Mouse (Mus musculus) urinary bladder, postnatal 10 days (tissue): ENCODE results near the gene 4931417E11Rik.

ENCODE experiments used
- DNase-seq: peaks from one replicate; pipeline ENCODE4 v3.0.0; 2022; ENCODE audit warnings: low spot score

The 4931417E11Rik gene

DNA sequence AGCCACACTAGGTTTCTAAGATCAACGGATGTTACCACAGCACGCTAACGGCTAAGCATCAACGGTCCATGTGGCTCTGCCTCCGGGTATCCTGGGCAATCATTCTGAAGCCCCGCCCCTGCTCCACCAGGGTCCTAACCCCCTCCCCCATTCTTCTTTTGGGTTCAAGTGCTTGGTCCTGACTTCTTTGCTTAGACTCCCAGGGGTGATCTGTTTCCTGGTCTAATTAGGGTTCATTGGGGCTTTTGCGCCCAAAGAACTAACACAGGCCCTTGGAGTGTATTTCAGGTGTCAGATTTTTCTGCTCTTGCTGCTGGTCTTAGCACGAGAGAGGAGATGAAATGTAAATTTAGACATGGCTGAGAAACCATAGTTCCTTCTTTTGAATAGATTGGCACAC, at the start of gene 4931417E11Rik:
4931417E11Rik (minus strand) TSS at position 101 of the 400 bp plus-strand sequence.
- DNase-seq, result no peak

DNA sequence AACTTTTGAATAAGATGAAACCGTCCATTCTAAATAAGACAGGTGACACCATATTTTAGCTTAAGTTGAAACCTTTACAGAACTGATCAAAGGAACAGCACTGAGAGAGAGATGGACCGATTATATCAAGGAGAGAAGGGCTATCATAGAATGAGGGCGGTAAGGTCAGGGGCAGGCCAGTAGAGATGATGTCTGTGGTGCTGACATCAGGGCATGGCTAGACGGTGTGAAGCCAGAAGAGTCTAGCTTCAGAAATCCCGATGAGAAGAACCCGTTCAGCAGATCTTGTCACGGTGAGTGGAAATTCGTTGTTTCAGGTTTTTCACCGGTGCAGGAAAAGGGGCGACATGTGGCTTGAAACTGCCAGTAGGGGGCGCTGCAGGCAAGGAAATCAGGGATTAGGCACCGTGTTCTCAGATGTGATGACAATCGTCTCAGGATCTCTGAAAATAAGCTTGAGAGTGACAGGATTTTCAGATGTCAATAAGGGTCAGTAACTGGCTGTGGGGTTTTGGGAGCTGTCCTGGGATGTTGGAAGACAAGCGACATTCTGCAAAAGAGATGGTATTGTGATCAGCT, 48.4 kb upstream of the 4931417E11Rik start:
- no peak for DNase-seq

DNA sequence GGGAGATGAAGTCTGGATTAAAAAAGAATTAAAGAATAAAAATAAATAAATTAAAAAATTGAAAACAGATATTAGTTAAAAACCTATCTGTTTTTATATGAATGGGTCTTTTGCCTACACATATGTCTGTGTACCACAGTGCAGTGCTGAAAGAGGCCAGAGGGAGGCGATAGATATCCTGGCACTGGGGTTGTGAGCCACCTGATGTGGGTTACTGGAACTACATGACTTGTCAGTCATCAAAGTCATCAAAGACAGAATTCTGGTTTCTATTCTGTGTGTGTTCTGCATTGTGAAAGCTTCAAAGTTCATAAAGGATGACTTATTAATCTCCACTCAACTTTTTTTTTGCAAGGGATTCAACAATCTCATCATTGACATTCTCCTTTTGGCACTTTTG, 43.4 kb upstream of the 4931417E11Rik start:
- DNase-seq, result no peak

DNA sequence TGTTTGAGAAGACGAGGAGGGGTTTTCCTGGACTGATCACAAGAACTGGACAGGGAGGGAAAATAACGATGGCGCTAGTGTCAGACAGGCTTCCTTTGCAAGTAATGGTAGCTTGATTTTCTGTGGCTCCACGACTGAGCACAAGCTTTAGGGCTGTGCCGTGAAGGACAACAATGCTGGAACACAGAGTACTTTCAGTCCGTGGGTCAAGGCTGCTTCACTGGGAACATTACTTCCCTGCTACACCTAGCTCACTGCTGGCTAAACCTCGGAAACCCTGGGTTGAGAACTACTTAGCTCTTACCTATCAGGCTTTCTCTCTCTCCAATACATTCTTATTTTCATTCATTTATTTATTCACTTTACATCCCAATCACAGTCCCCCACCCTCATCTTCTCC, 30.2 kb upstream of the 4931417E11Rik start:
- no peak for DNase-seq

DNA sequence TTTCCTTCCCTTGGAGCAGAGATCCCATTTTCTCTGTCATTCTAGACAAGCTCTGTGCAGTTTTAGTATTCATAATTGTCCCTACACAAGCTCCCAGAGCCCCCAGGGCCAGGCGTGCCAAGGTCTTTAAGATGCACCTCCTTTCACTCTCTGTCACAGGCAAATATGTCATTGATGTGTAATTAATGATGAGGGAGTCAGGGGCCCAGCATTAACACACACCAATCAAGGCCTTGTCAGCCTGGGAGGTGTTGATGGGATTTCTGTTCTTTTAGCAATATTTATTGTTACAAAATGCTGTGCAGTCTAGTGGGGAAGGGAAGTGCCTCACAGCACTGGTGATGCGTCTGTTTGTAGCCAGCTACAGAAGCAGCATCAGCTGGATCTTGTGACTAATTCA, 27.9 kb upstream of the 4931417E11Rik start:
- DNase-seq, result no peak

DNA sequence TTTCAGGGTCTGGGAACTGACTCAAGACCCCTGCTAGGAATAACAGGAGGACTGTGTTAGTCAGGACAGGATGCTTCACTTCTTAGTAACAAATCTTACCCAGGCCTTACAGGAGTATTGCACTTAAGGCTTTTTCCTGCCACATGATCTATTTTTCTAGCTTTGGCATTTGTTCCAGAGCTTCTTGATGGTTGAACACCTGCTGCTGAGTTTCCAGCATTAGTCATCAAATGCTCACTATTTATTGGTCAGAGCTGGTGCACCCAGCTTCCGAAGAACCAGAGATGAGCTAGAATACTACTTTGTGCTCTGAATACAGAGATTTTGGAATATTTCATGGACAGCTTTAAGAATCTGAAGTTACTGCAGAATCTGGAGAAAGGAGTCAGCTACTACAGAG, 21.1 kb upstream of the 4931417E11Rik start:
- DNase-seq, result no peak

DNA sequence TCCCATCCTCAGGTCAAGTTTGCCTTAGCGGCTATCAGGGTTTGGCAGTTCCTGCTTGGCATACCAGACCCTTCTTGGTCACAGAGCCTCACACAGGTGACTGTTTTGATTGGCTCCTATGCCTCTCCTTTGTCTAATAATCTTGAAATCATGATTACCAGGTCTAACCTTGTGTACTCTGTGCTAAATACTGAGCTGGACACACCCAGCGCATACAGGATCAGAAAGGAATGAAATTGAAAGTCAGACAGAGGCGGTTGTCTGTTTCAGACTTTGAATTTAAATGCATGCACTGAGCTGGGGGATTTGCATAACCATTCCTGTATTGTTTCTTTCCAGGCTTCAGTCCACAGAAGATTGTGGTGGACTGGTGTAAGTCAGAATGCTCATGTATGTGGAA, 16.1 kb upstream of the 4931417E11Rik start:
- DNase-seq, result no peak

DNA sequence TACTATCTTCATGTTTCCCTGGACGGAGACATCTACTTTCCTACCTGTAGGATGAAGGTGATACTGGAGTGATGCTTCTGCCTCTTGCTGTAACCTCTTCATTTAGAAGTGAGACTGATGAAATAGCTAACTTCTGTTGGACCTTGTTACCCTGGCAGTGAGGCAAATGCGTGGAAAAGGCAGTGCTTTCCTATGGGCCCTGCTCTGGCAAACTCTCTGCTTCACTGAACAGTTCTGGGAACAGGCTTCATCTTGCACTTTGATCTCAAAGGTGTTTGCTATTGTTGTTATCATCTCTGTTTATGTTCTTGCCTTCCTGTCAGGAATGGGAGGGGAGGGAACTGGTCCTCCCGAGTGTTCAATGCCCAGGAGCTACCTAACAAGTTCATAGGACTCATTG, 3.4 kb downstream of the 4931417E11Rik start:
- no peak for DNase-seq

DNA sequence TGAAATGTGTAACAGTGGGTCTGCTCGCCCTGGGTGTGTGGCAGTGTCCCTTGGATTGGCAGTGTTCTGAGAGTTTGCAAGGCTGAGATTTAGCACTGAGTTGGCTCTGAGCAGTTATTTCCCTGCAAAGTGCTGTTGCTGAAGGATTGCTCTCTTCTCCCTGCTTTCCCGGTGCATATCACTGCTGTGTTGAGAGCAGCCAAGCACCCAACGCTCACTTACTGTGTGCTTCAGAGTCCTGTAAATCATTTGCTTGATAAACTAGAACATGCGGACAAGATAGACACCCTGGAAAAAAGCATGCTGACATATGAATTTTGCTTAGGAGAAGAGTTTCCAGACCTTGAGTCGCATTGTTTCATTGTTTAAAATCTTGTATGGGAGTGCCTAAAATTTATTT, 6.9 kb downstream of the 4931417E11Rik start:
- DNase-seq, result no peak

DNA sequence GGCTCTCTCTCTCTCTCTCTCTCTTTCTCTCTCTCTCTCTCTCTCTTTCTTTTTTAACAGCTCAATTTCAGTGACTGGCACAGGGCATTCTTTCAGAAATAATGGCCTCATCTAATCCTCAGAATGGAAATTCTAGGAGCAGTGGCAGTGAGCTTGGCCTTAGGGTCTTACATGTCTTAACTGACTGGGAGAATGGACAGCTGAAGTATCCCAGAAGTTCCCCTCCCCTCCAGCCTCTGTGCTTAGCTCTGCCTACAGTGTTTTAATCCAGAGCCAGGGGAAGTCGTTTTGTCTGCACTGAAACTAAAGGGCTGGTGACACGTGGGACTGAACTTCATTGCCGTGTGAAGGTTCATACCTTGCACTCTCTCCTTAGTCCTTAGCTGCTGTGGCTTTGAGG, 35.6 kb downstream of the 4931417E11Rik start:
- DNase-seq, result no peak

DNA sequence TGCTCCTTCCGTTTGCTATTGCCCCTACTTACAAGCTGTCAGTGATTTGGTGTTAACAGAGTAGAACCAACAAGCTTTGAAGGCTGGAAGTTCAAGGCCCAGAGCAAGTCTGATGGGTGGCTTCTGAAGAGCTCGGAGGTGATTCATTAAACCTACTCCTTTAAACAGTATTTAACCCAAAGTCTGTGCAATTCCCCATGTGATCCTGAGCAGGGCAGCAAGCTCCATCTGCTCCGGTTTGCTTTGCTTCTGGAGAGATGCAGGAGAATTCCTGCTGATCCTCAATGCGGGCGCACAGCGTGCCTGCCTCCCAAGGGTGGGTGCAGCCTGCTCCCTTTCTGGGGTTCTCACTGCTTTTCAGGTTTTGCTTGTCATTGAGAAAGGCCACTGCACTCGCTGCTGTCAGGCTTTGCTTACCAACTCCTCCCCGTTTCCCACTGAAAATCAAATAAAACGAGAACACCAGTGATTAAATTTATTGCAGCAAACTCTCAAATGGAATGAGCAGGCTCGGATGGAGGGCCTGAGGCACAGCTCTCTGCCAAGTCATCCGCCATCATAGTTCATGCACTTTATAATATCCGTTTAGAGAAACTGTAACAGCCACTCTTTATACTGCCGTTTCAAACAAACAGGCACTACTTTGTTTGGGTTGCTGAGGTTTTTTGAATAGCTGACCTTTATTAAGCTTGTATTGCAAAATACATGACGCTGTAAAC, 40.7 kb downstream of the 4931417E11Rik start:
- no peak for DNase-seq

DNA sequence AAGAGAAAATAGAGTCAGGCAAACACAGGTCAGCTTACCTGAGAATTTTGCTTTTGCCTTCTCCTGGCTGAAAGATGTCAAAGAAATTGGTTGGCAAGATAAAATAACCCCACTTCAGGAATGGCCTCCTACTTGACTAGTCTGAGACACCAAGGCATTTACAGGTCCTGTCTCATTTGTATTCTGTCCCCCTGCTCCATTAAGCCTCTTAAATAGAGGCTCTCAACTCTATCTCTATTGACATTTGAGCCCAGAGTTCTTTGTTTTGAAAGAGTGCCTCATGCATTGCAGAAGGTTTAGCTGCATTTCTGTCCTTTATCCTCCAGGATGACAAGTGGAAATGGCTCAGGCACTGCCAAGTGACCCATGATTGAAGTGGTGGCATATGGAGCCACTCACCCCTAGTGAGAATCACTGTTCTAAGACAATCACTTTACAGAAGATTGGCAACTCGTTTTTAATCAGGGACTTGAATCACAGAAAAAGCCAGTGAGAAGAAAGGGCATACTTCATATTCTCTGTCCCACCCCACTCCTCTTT, 42.1 kb downstream of the 4931417E11Rik start:
- no peak for DNase-seq
